Mouse (Mus musculus): ENCODE measurements around the gene Engase.

Engase gene

GRCm38 (mm10) chr11:118525059-118525458 lies 48.4 kb downstream of the Engase start:
- DNase-seq (ENCODE audit: low spot score) = no peak

GRCm38 (mm10) chr11:118528761-118529160 lies 52.1 kb downstream of the Engase start:
- no peak for DNase-seq (ENCODE audit: low spot score)

GRCm38 (mm10) chr11:118530313-118530712 lies 53.7 kb downstream of the Engase start:
- DNase-seq (ENCODE audit: low spot score) = no peak

- DNase-seq (ENCODE audit: low spot score) = peak; percentile 42
Measured at GRCm38 (mm10) chr11:118534382-118535092, 57.9 kb downstream of the Engase start.

GRCm38 (mm10) chr11:118538008-118538407 lies 61.4 kb downstream of the Engase start:
- no peak for DNase-seq (ENCODE audit: low spot score)
